ENCODE assay signal across 9 mouse cellular contexts in the genomic region with DNA sequence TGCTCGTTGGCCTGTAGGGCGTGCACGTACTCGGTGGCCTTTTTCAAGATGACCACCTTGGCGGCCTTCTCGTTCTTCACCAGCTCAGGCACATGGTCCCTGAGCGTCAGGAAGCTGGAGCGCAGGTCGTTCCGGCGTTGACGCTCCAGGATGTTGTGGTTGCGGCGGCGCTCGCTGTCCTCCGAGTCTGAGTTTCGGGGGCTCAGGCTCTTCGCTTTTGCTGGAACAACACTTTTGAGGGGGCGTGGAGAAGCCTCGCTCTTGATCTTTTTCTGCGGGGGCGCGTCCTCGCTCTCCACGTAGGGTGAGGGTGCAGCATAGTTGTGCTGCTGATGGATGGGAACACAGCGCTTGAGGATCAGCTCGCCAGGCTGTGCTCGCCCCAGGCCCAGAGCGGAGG. TPM values are rescaled to one million over a fixed set of nuclear protein-coding genes. Genes with fewer than 3 reads are reported as not detected.
A peak's percentile ranks its signal among the peaks of the same experiment; 100 is the strongest.
DNase-seq lines count a peak whose midpoint lies in the region; ATAC-seq lines count a peak whose summit lies in the region.
"Had no signal": no experiment of that assay in that cellular context is flagged by ENCODE, and none has a peak within 500 bp of the region (broad histone marks: within the 10 kb centered on the region; RNA-seq: fewer than 3 reads in every experiment).

No protein-coding gene starts in this region.

- H3K4me2 ChIP-seq in embryonic facial prominence, embryonic 12.5 days (replicated peaks) = peak overlapping the region; percentile 93
- H3K4me2 ChIP-seq in hindbrain, embryonic 16.5 days (ENCODE audit: low read length) = peak overlapping the region; percentile 88
- peak overlapping the region; percentile 92 for H3K4me2 ChIP-seq in midbrain, embryonic 12.5 days (replicated peaks)

- peak overlapping the region; percentile 90; the same call in 1 of the 2 replicates for H3K9ac ChIP-seq in embryonic facial prominence, embryonic 12.5 days
- H3K9ac ChIP-seq in hindbrain, embryonic 16.5 days (ENCODE audit: low read depth, low read length) = no peak overlapping the region; the same call in 1 of the 2 replicates
- H3K9ac ChIP-seq in midbrain, embryonic 12.5 days (replicated peaks) = no peak overlapping the region

- H3K27me3 ChIP-seq in embryonic facial prominence, embryonic 12.5 days = no peaks in the 10 kb centered on the region
- no peaks in the 10 kb centered on the region for H3K27me3 ChIP-seq in hindbrain, embryonic 16.5 days (replicated peaks; ENCODE audit: control insufficient read depth, insufficient read depth, low read length)
- H3K27me3 ChIP-seq in midbrain, embryonic 12.5 days = 0 out of 2 replicates have a peak, but pooled peaks cover 3% of the 10 kb centered on the region

- peaks cover 19% of the 10 kb centered on the region for H3K36me3 ChIP-seq in embryonic facial prominence, embryonic 12.5 days
- H3K36me3 ChIP-seq in hindbrain, embryonic 16.5 days (ENCODE audit: control insufficient read depth, insufficient read depth, low read length) = peaks cover 13% of the 10 kb centered on the region
- H3K36me3 ChIP-seq in midbrain, embryonic 12.5 days = peaks cover 25% of the 10 kb centered on the region

- H3K4me1 ChIP-seq in embryonic facial prominence, embryonic 12.5 days = peaks cover 17% of the 10 kb centered on the region
- peaks cover 7% of the 10 kb centered on the region for H3K4me1 ChIP-seq in hindbrain, embryonic 16.5 days (ENCODE audit: control insufficient read depth, insufficient read depth, low read depth, low read length)
- peaks cover 18% of the 10 kb centered on the region for H3K4me1 ChIP-seq in midbrain, embryonic 12.5 days

- peak; percentile 5 to 21 for DNase-seq in layer of hippocampus, adult 18-20 months (ENCODE audit: low spot score in 2 of 2)
- no peak for DNase-seq in layer of hippocampus, adult 9-10 months (ENCODE audit: low spot score)
- DNase-seq in thymus, postnatal 25 days = peak; percentile 66
- no peak for DNase-seq in spleen, adult 18-20 months
- no peak for DNase-seq in MN1 (ENCODE audit: low spot score)

- H3K27ac ChIP-seq in embryonic facial prominence, embryonic 12.5 days = 0 out of 2 replicates have a peak overlapping the region, but pooled peaks have one; percentile 93
- H3K27ac ChIP-seq in hindbrain, embryonic 16.5 days (ENCODE audit: low read depth, low read length) = no peak overlapping the region
- no peak overlapping the region for H3K27ac ChIP-seq in midbrain, embryonic 12.5 days (replicated peaks)
- H3K27ac ChIP-seq: macrophage had no signal

- ATAC-seq in embryonic facial prominence, embryonic 12.5 days (ENCODE audit: insufficient number of reproducible peaks, insufficient read depth, low FRiP score, low TSS enrichment) = no peak
- ATAC-seq in hindbrain, embryonic 16.5 days = no peak
- ATAC-seq in midbrain, embryonic 12.5 days (ENCODE audit: low FRiP score, low read depth) = no peak

- no peaks in the 10 kb centered on the region for H3K9me3 ChIP-seq in embryonic facial prominence, embryonic 12.5 days
- no peaks in the 10 kb centered on the region for H3K9me3 ChIP-seq in hindbrain, embryonic 16.5 days (ENCODE audit: control insufficient read depth, low read length)
- H3K9me3 ChIP-seq in midbrain, embryonic 12.5 days = no peaks in the 10 kb centered on the region

- H3K4me3 ChIP-seq in embryonic facial prominence, embryonic 12.5 days = peak overlapping the region; percentile 81
- H3K4me3 ChIP-seq in hindbrain, embryonic 16.5 days (ENCODE audit: low read length) = peak overlapping the region; percentile 76
- H3K4me3 ChIP-seq in midbrain, embryonic 12.5 days = peak overlapping the region; percentile 83

- 62% methylated on average over 30 of the region's 30 CpGs for WGBS in embryonic facial prominence, embryonic 12.5 days
- WGBS in hindbrain, embryonic 16.5 days = 67% methylated on average over 30 of the region's 30 CpGs
- 88% methylated on average over 30 of the region's 30 CpGs for WGBS in midbrain, embryonic 12.5 days

RNA-seq across cellular contexts. Expression of gene Mycn, which starts 4.6 kb away (rescaled TPM):
- total RNA-seq in layer of hippocampus, adult 18-20 months (2021) = 1 to 10 TPM; 7.7 to 9.0 TPM
- 72.0 and 73.7 TPM in 2 replicates for polyA plus RNA-seq in embryonic facial prominence, embryonic 12.5 days (2016; fragmentation: Nextera tagmentation; extraction: Ambion mirVana)
- polyA plus RNA-seq in hindbrain, embryonic 16.5 days (2015; fragmentation: Nextera tagmentation; extraction: Ambion mirVana) = 56.9 and 63.5 TPM in 2 replicates
- polyA plus RNA-seq in midbrain, embryonic 12.5 days (2016; fragmentation: Nextera tagmentation; extraction: Ambion mirVana) = 94.0 and 101 TPM in 2 replicates
- polyA plus RNA-seq: macrophage had no signal

Comparison
In these comparisons a context has a peak if more than half of its experiments do, and no peak if none do; other contexts are left out.
1. DNase-seq: peak in layer of hippocampus, adult 18-20 months (2 of 2) and thymus, postnatal 25 days (single experiment); none in layer of hippocampus, adult 9-10 months (single experiment), spleen, adult 18-20 months (0 of 2) and MN1 (single experiment).
2. Peak in every context shown above with its lines, with median percentiles within 50 percentile points of each other: H3K4me2 ChIP-seq and H3K4me3 ChIP-seq.